Mouse (Mus musculus) skeletal muscle tissue, adult 2 months (tissue): ENCODE data around the gene Prkca.

ENCODE experiments used
- DNase-seq: peaks from one replicate; pipeline ENCODE4 v3.0.0-alpha.2; 2012; ENCODE audit warnings: low read depth, low spot score

The Prkca gene

GRCm38 (mm10) chr11:108343789-108344462 is at the start of gene Prkca:
TSS of gene Prkca (minus strand) at chr11:108343928.
- DNase-seq = peak; percentile 96

GRCm38 (mm10) chr11:108385666-108386024 is 41.9 kb upstream of the Prkca start:
- DNase-seq = no peak

- DNase-seq = no peak
Observed at GRCm38 (mm10) chr11:108384920-108385665, 41.4 kb upstream of the Prkca start.

- DNase-seq = no peak
Observed at GRCm38 (mm10) chr11:108382664-108383063, 38.9 kb upstream of the Prkca start.

GRCm38 (mm10) chr11:108378363-108378751 is 34.6 kb upstream of the Prkca start:
- DNase-seq = no peak

GRCm38 (mm10) chr11:108377680-108378362 is 34.1 kb upstream of the Prkca start:
- peak; percentile 66 for DNase-seq

- DNase-seq = no peak
Observed at GRCm38 (mm10) chr11:108376815-108377214, 33.1 kb upstream of the Prkca start.

- DNase-seq = no peak
Observed at GRCm38 (mm10) chr11:108367046-108367445, 23.3 kb upstream of the Prkca start.

- no peak for DNase-seq
Observed at GRCm38 (mm10) chr11:108365600-108365999, 21.9 kb upstream of the Prkca start.

- DNase-seq = no peak
Observed at GRCm38 (mm10) chr11:108364945-108365589, 21.3 kb upstream of the Prkca start.

- DNase-seq = no peak
Observed at GRCm38 (mm10) chr11:108363991-108364390, 20.3 kb upstream of the Prkca start.

GRCm38 (mm10) chr11:108362965-108363364 is 19.2 kb upstream of the Prkca start:
- DNase-seq = no peak

GRCm38 (mm10) chr11:108360983-108361382 is 17.3 kb upstream of the Prkca start:
- no peak for DNase-seq

GRCm38 (mm10) chr11:108358911-108359310 is 15.2 kb upstream of the Prkca start:
- DNase-seq = no peak

- no peak for DNase-seq
Observed at GRCm38 (mm10) chr11:108356020-108356419, 12.3 kb upstream of the Prkca start.

GRCm38 (mm10) chr11:108352842-108353388 is 9.2 kb upstream of the Prkca start:
- no peak for DNase-seq

GRCm38 (mm10) chr11:108350799-108351198 is 7.1 kb upstream of the Prkca start:
- DNase-seq = no peak

GRCm38 (mm10) chr11:108345321-108345720 is 1.6 kb upstream of the Prkca start:
- DNase-seq = no peak

- no peak for DNase-seq
Observed at GRCm38 (mm10) chr11:108344759-108345158, 1.0 kb upstream of the Prkca start.

GRCm38 (mm10) chr11:108342781-108343768 is 653 bp downstream of the Prkca start, which contains the start of gene Apoh:
TSS of gene Apoh (plus strand) at chr11:108343354.
- DNase-seq = peak; percentile 89
